Mouse (Mus musculus) cerebellum, postnatal 36 days (tissue): ENCODE measurements around the gene Porcn.

Source experiments
- DNase-seq, 2 experiments: peaks; one replicate each; pipeline ENCODE4 v3.0.0; 2021 to 2022; ENCODE audit warnings: mixed read lengths in 2 of 2

Gene Porcn

GRCm38 (mm10) chrX:8205551-8205950 is 774 bp downstream of the Porcn start:
- peak; percentile 86 to 87 for DNase-seq

GRCm38 (mm10) chrX:8205088-8205487 is 1.2 kb downstream of the Porcn start:
- DNase-seq = no peak

GRCm38 (mm10) chrX:8204076-8204475 is 2.2 kb downstream of the Porcn start:
- DNase-seq = no peak

GRCm38 (mm10) chrX:8203105-8203504 is 3.2 kb downstream of the Porcn start:
- DNase-seq = no peak

GRCm38 (mm10) chrX:8193419-8193723 is 13.0 kb downstream of the Porcn start, which contains the start of gene Ebp:
Ebp (minus strand) TSS chrX:8193512.
- DNase-seq = no peak

- peak; percentile 77 to 81 for DNase-seq
Observed at GRCm38 (mm10) chrX:8192640-8193418, 13.5 kb downstream of the Porcn start.

GRCm38 (mm10) chrX:8192126-8192639 is 14.1 kb downstream of the Porcn start:
- DNase-seq = no peak

GRCm38 (mm10) chrX:8182871-8183540 is 23.3 kb downstream of the Porcn start:
- no peak for DNase-seq

GRCm38 (mm10) chrX:8179646-8180045 is 26.7 kb downstream of the Porcn start:
- DNase-seq = no peak

GRCm38 (mm10) chrX:8178871-8179270 is 27.5 kb downstream of the Porcn start:
- DNase-seq = no peak

GRCm38 (mm10) chrX:8175504-8176385 is 30.6 kb downstream of the Porcn start, which contains the start of gene Tbc1d25:
Tbc1d25 (minus strand) TSS chrX:8176181.
- peak; percentile 79 to 83 for DNase-seq

GRCm38 (mm10) chrX:8175169-8175503 is 31.2 kb downstream of the Porcn start:
- no peak for DNase-seq

- no peak for DNase-seq
Observed at GRCm38 (mm10) chrX:8167716-8168647, 38.3 kb downstream of the Porcn start.

- DNase-seq = peak; percentile 12 to 34
Observed at GRCm38 (mm10) chrX:8164471-8164870, 41.9 kb downstream of the Porcn start.

- peak; percentile 24 to 28 for DNase-seq
Observed at GRCm38 (mm10) chrX:8163076-8163475, 43.2 kb downstream of the Porcn start.

- DNase-seq = peak; percentile 85 to 87
Observed at GRCm38 (mm10) chrX:8145153-8145991, 61.0 kb downstream of the Porcn start, which contains the start of gene Rbm3. Rbm3 (minus strand) TSS chrX:8145880.
